Mouse (Mus musculus) kidney, embryonic 15.5 days (tissue): ENCODE results near the gene Klhdc10. TPM values are rescaled to one million over a fixed set of nuclear protein-coding genes. Genes with fewer than 3 reads are reported as not detected.

Experiments used
- ATAC-seq: fragments of 200-750 bp; cut with Nextera tagmentation; replicated peaks from 2 replicates; pipeline ENCODE4 v1.8.0; 2017; ENCODE audit warnings: moderate TSS enrichment; ENCODE audit not compliant: low FRiP score
- H3K27ac ChIP-seq: fragments of 300-500 bp; sonication (generic); 2 replicates; pipeline ENCODE4 v1.5.1; 2015; ENCODE audit warnings: mild to moderate bottlenecking, inconsistent platforms
- H3K27me3 ChIP-seq: fragments of 300-500 bp; sonication (generic); 2 replicates; pipeline ENCODE4 v1.6.1; 2015; ENCODE audit warnings: inconsistent platforms
- H3K36me3 ChIP-seq: fragments of 300-500 bp; sonication (generic); 2 replicates; pipeline ENCODE4 v1.6.1; 2015; ENCODE audit warnings: inconsistent platforms
- H3K4me1 ChIP-seq: fragments of 300-500 bp; sonication (generic); 2 replicates; pipeline ENCODE4 v1.6.1; 2015; ENCODE audit warnings: inconsistent platforms
- H3K4me2 ChIP-seq: fragments of 300-500 bp; sonication (generic); 2 replicates; pipeline ENCODE4 v1.6.1; 2015; ENCODE audit warnings: moderate library complexity, mild to moderate bottlenecking, inconsistent platforms
- H3K4me3 ChIP-seq: fragments of 300-500 bp; sonication (generic); replicated peaks from 2 replicates; pipeline ENCODE4 v1.5.1; 2015; ENCODE audit warnings: mild to moderate bottlenecking, inconsistent platforms
- H3K9ac ChIP-seq: fragments of 300-500 bp; sonication (generic); 2 replicates; pipeline ENCODE4 v1.6.1; 2015; ENCODE audit warnings: mild to moderate bottlenecking, inconsistent platforms
- H3K9me3 ChIP-seq: fragments of 300-500 bp; sonication (generic); replicated peaks from 2 replicates; pipeline ENCODE4 v1.6.1; 2016; ENCODE audit warnings: inconsistent platforms
- WGBS: fragments of 180-500 bp; shearing (Covaris S2); methylation state at CpG from one replicate; pipeline ENCODE4 v1.1.7; 2015; ENCODE audit warnings: mixed read lengths; 5-methylcytosine and 5-hydroxymethylcytosine counted together
- polyA plus RNA-seq: library from polyadenylated mRNA; unstranded; fragments of >200 nt; fragmentation: Nextera tagmentation; extraction: Ambion mirVana; gene quantifications from 2 replicates; pipeline ENCODE4 v1.2.1, GENCODE M21; 2015

Gene Klhdc10
- polyA plus RNA-seq: 28.6 and 33.2 TPM in 2 replicates

DNA sequence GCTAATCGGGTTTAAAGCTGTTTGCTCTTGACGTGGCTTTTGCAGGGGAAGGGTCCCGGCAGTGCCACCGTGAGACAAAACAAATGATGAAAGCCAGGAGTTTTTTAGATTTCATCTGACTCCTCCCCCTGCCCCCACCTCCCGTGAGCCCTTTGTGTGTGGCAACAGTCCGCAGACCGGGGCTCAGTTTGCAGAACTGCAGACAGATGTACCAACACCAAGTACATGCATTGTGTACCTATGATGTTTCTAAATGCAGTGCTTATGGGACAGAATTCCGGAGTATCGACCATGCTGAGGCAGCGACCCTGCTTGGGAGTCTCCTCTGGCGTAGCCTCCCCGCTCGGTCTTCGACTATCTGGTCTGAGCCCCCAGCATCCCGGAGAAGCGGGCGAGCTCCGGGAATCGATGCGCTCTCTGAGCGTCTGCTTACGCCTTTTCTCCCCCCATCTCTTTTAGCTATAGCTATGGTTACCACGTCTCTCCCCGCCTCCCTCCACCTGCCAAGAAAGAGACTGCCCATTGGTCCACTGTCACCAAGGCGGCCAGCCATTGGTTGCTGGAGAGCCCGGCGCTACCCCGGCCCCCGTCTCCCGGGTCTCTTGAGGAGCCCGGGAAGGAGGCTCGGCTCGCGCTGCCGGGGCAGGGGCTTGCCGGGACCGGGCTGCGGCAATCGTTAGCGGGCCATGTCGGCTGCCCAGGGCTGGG is at the start of gene Klhdc10:
TSS of gene Klhdc10 (plus strand) at position 561 of the 708 bp plus-strand sequence.
- peak within 1 kb of the TSS; percentile 96 for H3K27ac ChIP-seq
- H3K36me3 ChIP-seq: peaks cover 4% of the 10 kb centered on the region; the same call in 1 of the 2 replicates
- no peaks in the 10 kb centered on the region for H3K27me3 ChIP-seq
- peak within 1 kb of the TSS; percentile 83 for H3K4me3 ChIP-seq
- peaks cover 25% of the 10 kb centered on the region for H3K4me1 ChIP-seq
- H3K9ac ChIP-seq: peak within 1 kb of the TSS; percentile 92
- H3K4me2 ChIP-seq: peak within 1 kb of the TSS; percentile 59
- peak; percentile 100 for ATAC-seq
- WGBS: under 1% methylated on average over 41 of the region's 41 CpGs
- no peaks in the 10 kb centered on the region for H3K9me3 ChIP-seq

DNA sequence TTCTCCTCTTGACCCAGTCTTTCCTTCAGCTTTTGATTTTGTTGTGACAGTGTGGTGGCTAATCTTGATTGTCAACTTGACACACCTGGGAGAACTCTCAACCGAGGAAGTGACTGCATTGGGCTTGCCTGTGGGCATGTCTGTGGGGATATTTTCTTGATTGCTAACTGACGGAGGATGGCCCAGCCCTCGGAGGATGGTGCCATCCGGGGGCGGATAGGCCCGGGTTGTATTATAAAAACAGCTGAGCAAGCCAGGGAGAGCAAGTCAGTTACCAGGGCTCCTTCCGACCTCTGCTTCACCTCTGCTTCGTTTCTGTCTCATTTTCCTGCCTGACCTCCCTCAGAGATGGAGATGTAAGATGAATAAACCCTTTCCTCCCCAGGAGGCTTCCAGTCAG is 48.9 kb upstream of the Klhdc10 start:
- Histone ChIP-seq H3K4me1 (peaks cover 38% of the 10 kb centered on the region), H3K4me2 (no peak overlapping the region), H3K9me3 (no peaks in the 10 kb centered on the region), H3K36me3 (no peaks in the 10 kb centered on the region), H3K27ac (no peak overlapping the region), H3K9ac (no peak overlapping the region), H3K27me3 (no peaks in the 10 kb centered on the region), H3K4me3 (no peak overlapping the region)
- WGBS: 18% methylated on average over 8 of the region's 8 CpGs
- ATAC-seq: no peak

DNA sequence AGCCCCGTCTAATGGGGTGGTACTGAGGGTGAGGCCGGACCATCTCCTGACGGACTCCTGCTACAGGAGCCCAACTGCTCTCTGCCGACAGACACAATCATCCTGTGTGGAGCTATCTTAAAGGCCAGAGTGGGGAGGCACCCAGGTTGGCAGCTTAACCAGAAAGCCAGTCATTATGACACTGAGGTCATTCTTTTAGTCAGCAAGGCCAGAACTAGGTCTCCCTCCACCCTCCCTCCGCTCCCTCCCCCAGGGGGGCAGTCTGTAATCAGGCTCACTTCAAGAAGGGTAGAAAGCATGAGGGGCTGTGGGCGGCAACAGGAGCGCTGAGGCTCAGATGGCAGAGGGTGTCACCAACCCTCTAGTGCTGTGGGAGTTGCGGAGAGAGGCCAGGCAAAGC is 48.0 kb upstream of the Klhdc10 start:
- Histone ChIP-seq H3K9me3 (no peaks in the 10 kb centered on the region), H3K4me3 (no peak overlapping the region), H3K27ac (no peak overlapping the region), H3K4me2 (no peak overlapping the region), H3K9ac (no peak overlapping the region), H3K4me1 (peaks cover 38% of the 10 kb centered on the region), H3K36me3 (no peaks in the 10 kb centered on the region), H3K27me3 (no peaks in the 10 kb centered on the region)
- no peak for ATAC-seq
- WGBS: 63% methylated on average over 8 of the region's 8 CpGs

DNA sequence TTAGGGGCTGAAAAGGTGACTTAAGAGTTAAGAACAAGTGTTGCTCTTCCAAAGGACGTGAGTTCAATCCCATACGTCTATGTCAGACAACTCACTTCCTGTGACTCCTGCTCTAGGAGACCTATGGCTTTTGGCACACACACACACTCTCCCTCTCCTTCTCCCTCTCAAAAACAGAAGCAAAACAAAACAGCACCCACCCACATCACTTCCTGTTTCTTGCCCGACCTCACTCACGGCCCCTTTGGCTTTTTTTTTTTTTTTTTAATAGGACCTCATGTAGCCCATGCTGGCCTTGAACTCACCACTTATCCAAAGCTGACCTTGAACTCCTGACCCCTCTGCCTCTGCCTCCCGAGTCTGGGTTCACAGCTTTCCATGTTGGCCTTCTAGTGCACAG is 46.9 kb upstream of the Klhdc10 start:
- no peaks in the 10 kb centered on the region for H3K27me3 ChIP-seq
- peak overlapping the region; percentile 30; the same call in 1 of the 2 replicates for H3K27ac ChIP-seq
- H3K9me3 ChIP-seq: no peaks in the 10 kb centered on the region
- no peaks in the 10 kb centered on the region for H3K36me3 ChIP-seq
- no peak overlapping the region for H3K4me3 ChIP-seq
- H3K4me2 ChIP-seq: no peak overlapping the region
- 21% methylated on average over 5 of the region's 5 CpGs for WGBS
- H3K4me1 ChIP-seq: peaks cover 46% of the 10 kb centered on the region
- no peak for ATAC-seq
- H3K9ac ChIP-seq: no peak overlapping the region

DNA sequence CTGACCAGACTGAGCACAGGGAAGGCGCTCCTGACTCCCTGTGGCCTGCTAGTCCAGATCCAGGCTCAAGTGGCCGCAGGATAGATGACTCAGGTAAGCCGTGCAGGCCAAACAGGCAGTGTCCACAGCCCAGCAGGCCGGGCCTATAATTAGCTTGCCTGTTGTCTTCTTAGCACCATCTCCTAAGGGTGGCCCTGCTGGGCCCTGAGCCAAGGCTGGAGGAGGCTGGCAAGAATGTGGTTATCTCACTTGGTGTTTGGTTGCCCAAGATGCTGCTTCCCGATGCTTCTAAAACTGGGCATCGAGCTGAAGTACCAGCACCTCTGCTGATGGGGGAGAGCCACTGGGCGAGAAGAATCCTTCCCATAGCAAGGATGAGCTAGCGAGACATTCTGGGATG is 46.0 kb upstream of the Klhdc10 start:
- WGBS: 91% methylated on average over 8 of the region's 8 CpGs
- Histone ChIP-seq H3K9ac (no peak overlapping the region), H3K4me3 (no peak overlapping the region), H3K27me3 (no peaks in the 10 kb centered on the region), H3K36me3 (no peaks in the 10 kb centered on the region), H3K4me2 (no peak overlapping the region), H3K4me1 (peaks cover 51% of the 10 kb centered on the region), H3K27ac (peak overlapping the region; percentile 30), H3K9me3 (no peaks in the 10 kb centered on the region)
- no peak for ATAC-seq

DNA sequence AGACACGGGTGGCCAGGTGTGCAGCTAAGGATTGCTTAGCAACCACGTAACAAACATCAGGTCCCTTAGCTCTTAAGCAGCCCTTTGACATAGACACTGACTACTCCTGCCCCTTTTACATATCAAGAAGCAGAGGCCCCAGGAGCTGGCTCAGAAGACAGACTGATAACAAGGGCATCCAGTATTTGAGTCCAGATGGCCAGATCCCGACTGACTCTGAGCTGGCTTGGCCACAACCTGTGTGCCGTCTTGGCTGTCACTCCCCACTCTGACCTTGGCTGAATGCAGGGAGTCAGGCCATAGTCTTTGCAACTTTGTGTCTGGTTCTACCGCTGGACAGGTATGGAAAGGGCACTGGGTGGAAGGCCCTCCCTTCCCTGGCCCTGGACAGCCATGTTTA is 45.5 kb upstream of the Klhdc10 start:
- no peak for ATAC-seq
- 79% methylated on average over 5 of the region's 5 CpGs for WGBS
- H3K4me2 ChIP-seq: no peak overlapping the region

DNA sequence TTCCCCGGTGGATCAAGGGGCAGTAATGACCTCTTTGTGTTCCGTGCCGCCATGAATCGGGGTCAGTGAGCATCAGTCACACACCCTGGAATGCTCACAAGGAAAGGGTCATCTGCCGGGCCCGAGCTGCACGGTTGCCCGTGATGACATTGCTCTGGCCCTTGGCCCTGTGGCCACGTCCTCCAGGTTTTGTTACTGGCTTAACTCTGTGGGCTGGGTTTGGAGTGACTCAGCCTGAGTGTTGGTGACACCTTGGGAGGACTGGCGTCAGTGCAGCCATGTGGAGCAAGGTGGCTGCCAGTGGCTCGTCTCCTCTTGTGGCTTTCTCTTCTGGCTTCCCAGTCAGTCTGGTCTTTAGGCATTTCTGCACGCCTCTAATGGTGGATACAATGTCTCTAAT is 45.0 kb upstream of the Klhdc10 start:
- H3K4me3 ChIP-seq: no peak overlapping the region
- H3K9me3 ChIP-seq: no peaks in the 10 kb centered on the region
- peaks cover 51% of the 10 kb centered on the region for H3K4me1 ChIP-seq
- no peak overlapping the region for H3K9ac ChIP-seq
- no peak overlapping the region for H3K27ac ChIP-seq
- H3K4me2 ChIP-seq: no peak overlapping the region
- ATAC-seq: no peak
- H3K36me3 ChIP-seq: no peaks in the 10 kb centered on the region
- no peaks in the 10 kb centered on the region for H3K27me3 ChIP-seq
- WGBS: 76% methylated on average over 12 of the region's 12 CpGs

More for the DNA sequence above, 45.5 kb upstream of the Klhdc10 start:
- H3K9me3 ChIP-seq: no peaks in the 10 kb centered on the region
- peaks cover 51% of the 10 kb centered on the region for H3K4me1 ChIP-seq
- no peak overlapping the region for H3K9ac ChIP-seq
- H3K27ac ChIP-seq: no peak overlapping the region; the same call in 1 of the 2 replicates
- no peaks in the 10 kb centered on the region for H3K36me3 ChIP-seq
- no peak overlapping the region for H3K4me3 ChIP-seq
- H3K27me3 ChIP-seq: no peaks in the 10 kb centered on the region

DNA sequence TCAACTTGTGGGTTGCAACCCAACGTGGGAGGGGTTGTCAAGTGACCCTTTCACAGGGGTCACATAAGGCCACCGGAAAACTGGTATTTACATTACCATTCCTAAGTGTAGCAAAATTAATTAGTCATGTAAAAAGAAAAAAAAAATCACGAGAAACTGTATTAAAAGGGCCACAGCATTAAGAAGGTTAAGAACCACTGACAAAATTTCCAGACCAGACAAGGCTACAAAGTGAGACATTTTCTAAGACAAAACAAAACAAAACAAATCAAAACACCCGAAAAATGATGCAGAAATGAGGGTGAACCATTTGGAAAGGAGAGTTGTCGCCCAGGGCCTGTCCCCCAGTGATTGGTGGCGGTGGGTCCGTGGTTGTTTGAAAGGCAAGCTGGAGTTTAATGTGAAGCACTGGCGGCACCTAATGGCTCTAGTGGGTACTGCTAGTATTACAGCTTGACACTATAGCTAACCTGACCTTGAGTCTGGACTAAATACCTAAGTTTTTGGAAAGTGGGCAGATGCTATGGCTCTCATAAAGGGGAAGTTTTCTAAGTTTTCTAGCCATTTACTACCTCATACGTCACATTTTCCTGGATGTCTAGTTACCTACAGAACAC is 44.0 kb upstream of the Klhdc10 start:
- no peak overlapping the region for H3K27ac ChIP-seq
- ATAC-seq: no peak
- peaks cover 44% of the 10 kb centered on the region for H3K4me1 ChIP-seq
- H3K27me3 ChIP-seq: no peaks in the 10 kb centered on the region
- H3K9ac ChIP-seq: no peak overlapping the region
- H3K36me3 ChIP-seq: no peaks in the 10 kb centered on the region; the same call in 1 of the 2 replicates
- no peak overlapping the region; the same call in 1 of the 2 replicates for H3K4me2 ChIP-seq
- H3K4me3 ChIP-seq: no peak overlapping the region
- WGBS: 12% methylated on average over 9 of the region's 9 CpGs
- no peaks in the 10 kb centered on the region for H3K9me3 ChIP-seq

DNA sequence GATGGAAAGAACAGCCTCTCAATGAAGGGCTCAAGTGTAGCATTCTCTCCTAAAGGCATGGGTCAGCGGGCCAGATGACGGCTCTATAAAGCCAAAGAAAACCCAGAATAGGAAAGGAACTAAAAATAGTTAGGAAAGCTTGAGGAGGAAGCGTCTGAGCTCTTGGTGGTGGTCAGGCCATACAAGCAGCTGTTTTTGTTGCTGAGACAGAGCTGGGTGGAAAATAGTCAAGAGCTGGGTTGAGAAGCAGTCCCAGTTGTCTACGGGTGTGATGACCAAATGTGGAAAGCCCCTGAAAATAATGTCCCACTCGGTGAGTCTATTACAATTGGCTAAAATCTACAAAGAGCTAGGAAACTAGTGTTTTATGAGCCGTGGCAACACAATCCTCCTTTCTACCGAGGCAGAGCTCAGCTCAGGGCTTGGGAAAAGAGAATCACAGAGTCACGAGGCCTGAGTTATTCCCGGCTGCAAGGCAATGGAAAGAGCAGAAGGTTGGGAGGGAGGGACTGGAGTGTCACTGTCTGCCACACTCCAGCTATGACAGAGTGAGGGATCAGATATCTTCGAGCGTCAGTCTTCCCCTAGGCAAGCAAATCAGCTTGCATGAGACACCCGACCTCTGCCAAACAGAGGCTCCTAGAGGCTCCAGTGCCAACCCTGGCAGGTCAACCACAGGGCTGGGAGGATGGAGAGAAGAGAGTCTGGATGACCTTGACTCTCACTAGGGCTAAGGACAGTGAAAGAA is 41.7 kb upstream of the Klhdc10 start:
- Histone ChIP-seq H3K9ac (no peak overlapping the region), H3K27me3 (no peaks in the 10 kb centered on the region), H3K4me2 (0 out of 2 replicates have a peak overlapping the region, but pooled peaks have one; percentile 1), H3K9me3 (no peaks in the 10 kb centered on the region), H3K27ac (peak overlapping the region; percentile 75), H3K4me1 (peaks cover 32% of the 10 kb centered on the region), H3K36me3 (peaks cover 12% of the 10 kb centered on the region), H3K4me3 (no peak overlapping the region)
- 27% methylated on average over 12 of the region's 12 CpGs for WGBS
- ATAC-seq: peak; percentile 85

DNA sequence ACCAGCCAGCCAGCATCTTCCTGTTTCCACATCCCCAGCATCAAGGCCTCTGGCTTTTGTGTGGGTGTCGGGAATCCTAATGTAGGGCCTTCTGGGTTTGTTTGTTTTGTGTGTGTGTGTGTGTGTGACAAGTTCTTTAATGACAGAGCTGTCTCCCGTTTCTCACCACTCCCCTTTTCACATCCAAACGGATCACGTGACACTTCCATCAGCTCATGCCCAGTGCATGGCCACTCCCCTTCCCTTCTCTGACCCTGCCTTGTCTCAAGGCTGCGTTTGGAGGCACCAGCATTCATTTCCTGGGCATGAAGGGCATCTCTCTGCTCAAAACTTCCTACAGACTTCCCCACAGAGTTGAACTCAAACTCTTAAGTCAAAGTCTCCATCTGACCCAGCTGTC is 37.9 kb upstream of the Klhdc10 start:
- H3K4me2 ChIP-seq: no peak overlapping the region
- H3K4me3 ChIP-seq: no peak overlapping the region
- H3K27me3 ChIP-seq: no peaks in the 10 kb centered on the region
- peaks cover 51% of the 10 kb centered on the region for H3K36me3 ChIP-seq
- H3K27ac ChIP-seq: no peak overlapping the region
- 33% methylated on average over 5 of the region's 5 CpGs for WGBS
- no peak overlapping the region for H3K9ac ChIP-seq
- no peaks in the 10 kb centered on the region for H3K9me3 ChIP-seq
- no peak for ATAC-seq
- peaks cover 21% of the 10 kb centered on the region for H3K4me1 ChIP-seq

DNA sequence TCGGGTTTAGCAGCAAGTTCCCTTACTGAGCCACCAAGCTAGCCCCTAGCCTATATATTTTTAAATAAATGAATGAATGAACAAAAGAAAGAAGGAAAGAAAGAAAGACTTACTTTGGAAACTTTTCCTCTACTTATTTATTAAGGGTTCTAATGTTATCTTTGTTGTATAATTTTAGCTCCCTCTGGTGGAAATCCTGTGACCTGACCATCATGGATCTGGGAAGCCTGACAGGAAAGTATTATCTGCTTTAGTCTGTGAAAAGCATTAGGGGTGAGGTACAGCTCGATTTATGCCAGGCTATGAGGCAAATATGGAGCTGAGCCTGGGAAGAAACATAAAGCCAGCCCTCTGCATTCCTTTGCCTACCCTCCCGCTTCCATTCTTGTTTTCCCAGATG is 32.4 kb upstream of the Klhdc10 start:
- H3K4me2 ChIP-seq: no peak overlapping the region
- peaks cover 98% of the 10 kb centered on the region for H3K36me3 ChIP-seq
- ATAC-seq: no peak
- H3K4me3 ChIP-seq: no peak overlapping the region
- no peaks in the 10 kb centered on the region for H3K27me3 ChIP-seq
- H3K9me3 ChIP-seq: no peaks in the 10 kb centered on the region
- H3K4me1 ChIP-seq: no peaks in the 10 kb centered on the region
- H3K27ac ChIP-seq: no peak overlapping the region
- 73% methylated on average over 3 of the region's 3 CpGs for WGBS
- H3K9ac ChIP-seq: no peak overlapping the region
